In genomic region chrX:11614237-11614636, GRCm38 (mm10) we compare ENCODE assay signal across 10 mouse cellular contexts.
DNase-seq lines count a peak whose midpoint lies in the region; ATAC-seq and TF ChIP-seq lines count a peak whose summit lies in the region.
"Had no signal": no experiment of that assay in that cellular context is flagged by ENCODE, and none has a peak within 500 bp of the region (broad histone marks: within the 10 kb centered on the region; RNA-seq: fewer than 3 reads in every experiment).

No protein-coding gene starts in this region.

- intact Hi-C loops in gastrocnemius, adult 2 months (cut with DNase I): no loop called here
- intact Hi-C loops in heart, postnatal 25 days (cut with DNase I): no loop called here

- no peak for TF ChIP-seq CTCF in gastrocnemius, adult 2 months (IDR thresholded peaks at IDR 0.05)

- DNase-seq in gastrocnemius, adult 2 months: peak; percentile 47
- no peak for DNase-seq in gastrocnemius, adult 8-10 months (ENCODE audit: low spot score in 2 of 2)
- peak; percentile 40 for DNase-seq in right cerebral cortex, postnatal 14 days
- no peak for DNase-seq in right cerebral cortex, postnatal 25 days
- DNase-seq in heart, postnatal 25 days (ENCODE audit: low spot score): peak; percentile 9
- no peak for DNase-seq in frontal cortex, postnatal 25 days (ENCODE audit: low spot score in 2 of 2)
- DNase-seq in ovary, postnatal 14 days (ENCODE audit: low spot score): no peak
- DNase-seq: liver, embryonic 13.5 days had no signal

- ATAC-seq in megakaryocyte-erythroid progenitor cell, adult 5-6 weeks (replicated peaks; ENCODE audit: low FRiP score, low TSS enrichment, poor library complexity, severe bottlenecking): 0 out of 2 replicates have a peak, but pooled peaks have one; percentile 30

- H3K4me3 ChIP-seq in gastrocnemius, adult 2 months: no peak overlapping the region
- H3K4me3 ChIP-seq: hindbrain, embryonic 15.5 days; liver, embryonic 13.5 days had no signal

- H3K27ac ChIP-seq in gastrocnemius, adult 2 months: no peak overlapping the region
- H3K27ac ChIP-seq: hindbrain, embryonic 15.5 days; liver, embryonic 13.5 days had no signal

Comparison
In these comparisons a context has a peak if more than half of its experiments do, and no peak if none do; other contexts are left out.
1. DNase-seq: peak in gastrocnemius, adult 2 months (single experiment), right cerebral cortex, postnatal 14 days (single experiment) and heart, postnatal 25 days (single experiment); none in gastrocnemius, adult 8-10 months (0 of 2), right cerebral cortex, postnatal 25 days (single experiment), frontal cortex, postnatal 25 days (0 of 2) and ovary, postnatal 14 days (single experiment).